Mouse (Mus musculus) small intestine, adult 2 months (tissue): ENCODE results near the gene Dhx15. TPM values are rescaled to one million over a fixed set of nuclear protein-coding genes. Genes with fewer than 3 reads are reported as not detected.
A peak's percentile ranks its signal among the peaks of the same experiment; 100 is the strongest.

Source experiments
- H3K27ac ChIP-seq: fragments of 200-500 bp; 2 replicates; pipeline ENCODE4 v1.5.1; 2012; ENCODE audit warnings: low read depth, low read length, control low read depth, inconsistent platforms; ENCODE audit not compliant: insufficient read depth
- H3K27me3 ChIP-seq: fragments of 200-500 bp; 2 replicates; pipeline ENCODE4 v1.6.1; 2012; ENCODE audit warnings: mild to moderate bottlenecking, moderate library complexity, low read length, inconsistent platforms; ENCODE audit not compliant: control insufficient read depth, insufficient read depth
- H3K36me3 ChIP-seq: fragments of 200-500 bp; 2 replicates; pipeline ENCODE4 v1.6.1; 2012; ENCODE audit warnings: mild to moderate bottlenecking, low read length, control low read depth, inconsistent platforms; ENCODE audit not compliant: control insufficient read depth, insufficient read depth
- H3K4me1 ChIP-seq: fragments of 200-500 bp; 2 replicates; pipeline ENCODE4 v1.6.1; 2012; ENCODE audit warnings: low read length, inconsistent platforms, mixed read lengths; ENCODE audit not compliant: control insufficient read depth, insufficient read depth, insufficient read length
- H3K4me3 ChIP-seq: fragments of 200-500 bp; 2 replicates; pipeline ENCODE4 v1.5.1; 2012; ENCODE audit warnings: low read depth, mild to moderate bottlenecking, control low read depth, inconsistent platforms, low read length, moderate library complexity
- CTCF ChIP-seq: fragments of 200-500 bp; IDR thresholded peaks from 2 replicates; pipeline ENCODE4 v1.5.1; 2012; ENCODE audit warnings: low read depth, mild to moderate bottlenecking, control low read depth, inconsistent platforms, low read length, moderate library complexity, mixed read lengths; ENCODE audit not compliant: insufficient replicate concordance, insufficient read length; ENCODE audit errors: extremely low read depth
- POLR2A ChIP-seq: fragments of 200-500 bp; IDR thresholded peaks from 2 replicates; pipeline ENCODE4 v1.6.1; 2012; ENCODE audit warnings: low read depth, mild to moderate bottlenecking, control low read depth, inconsistent platforms, low read length, moderate library complexity
- WGBS: fragments of 180-500 bp; shearing (Covaris S2); methylation state at CpG from one replicate; pipeline ENCODE4 v1.1.7; 2018; 5-methylcytosine and 5-hydroxymethylcytosine counted together
- polyA plus RNA-seq: library from polyadenylated mRNA; depleted of rRNA; stranded (reverse); fragments of >200 nt; gene quantifications from 2 replicates; pipeline ENCODE4 v1.2.3, GENCODE M21; 2012

Gene Dhx15
- polyA plus RNA-seq, 1 experiment, result 11.3 TPM

DNA sequence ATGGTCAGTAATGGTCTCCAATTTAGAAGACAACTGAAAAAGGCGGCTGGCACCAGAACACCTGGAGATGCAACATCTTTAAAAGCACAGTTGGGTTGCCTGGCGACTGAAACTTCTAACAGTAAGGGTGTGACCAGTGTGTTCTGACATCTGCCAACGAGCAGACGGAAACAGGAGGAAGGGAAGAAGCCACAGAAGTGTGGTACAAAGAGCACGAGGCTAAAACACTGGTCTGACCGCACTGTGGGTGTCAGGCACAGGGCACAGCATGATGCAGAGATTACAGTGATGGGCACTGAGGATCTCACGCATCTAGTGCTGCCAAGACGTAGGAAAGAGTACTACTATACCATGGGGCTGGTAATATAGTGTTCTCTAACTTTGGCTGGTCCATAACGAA, 48.4 kb downstream of the Dhx15 start:
- Histone ChIP-seq H3K4me3 (no peak overlapping the region), H3K4me1 (peaks cover 5% of the 10 kb centered on the region; the same call in 1 of the 2 replicates), H3K27ac (no peak overlapping the region), H3K36me3 (peaks cover 4% of the 10 kb centered on the region; the same call in 1 of the 2 replicates), H3K27me3 (no peaks in the 10 kb centered on the region)
- WGBS, result 68% methylated on average over 9 of the region's 9 CpGs
- TF ChIP-seq POLR2A (no peak), CTCF (no peak)

DNA sequence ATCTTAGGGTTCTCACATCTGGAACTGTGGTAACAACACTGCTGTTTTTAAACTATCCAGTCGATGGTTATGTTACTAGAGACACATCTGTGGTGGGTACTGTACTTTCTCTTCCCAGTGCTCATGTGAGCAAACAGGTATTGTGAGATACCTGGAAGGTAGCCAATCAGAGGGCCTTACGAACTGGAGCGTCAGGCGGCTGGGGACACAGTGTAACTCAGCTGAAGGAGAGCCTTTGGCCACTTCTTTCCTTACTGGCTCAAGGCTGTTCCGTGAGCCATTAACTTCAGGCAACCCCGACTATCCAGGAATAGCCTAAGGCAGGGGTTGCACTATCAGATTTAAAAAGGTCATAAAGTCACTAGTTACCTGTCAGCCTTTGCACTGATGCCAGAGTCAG, 51.5 kb downstream of the Dhx15 start:
- Histone ChIP-seq H3K4me3 (no peak overlapping the region), H3K36me3 (peaks cover 3% of the 10 kb centered on the region; the same call in 1 of the 2 replicates), H3K27me3 (no peaks in the 10 kb centered on the region), H3K27ac (peak overlapping the region; percentile 17; the same call in 1 of the 2 replicates), H3K4me1 (peaks cover 2% of the 10 kb centered on the region; the same call in 1 of the 2 replicates)
- WGBS, result 23% methylated on average over 6 of the region's 6 CpGs
- TF ChIP-seq POLR2A (no peak), CTCF (no peak)

GRCm38 (mm10) chr5:52138134-52138533, 52.2 kb downstream of the Dhx15 start:
- 30% methylated on average over 11 of the region's 11 CpGs for WGBS
- H3K4me3 ChIP-seq, result no peak overlapping the region
- peaks cover 2% of the 10 kb centered on the region; the same call in 1 of the 2 replicates for H3K4me1 ChIP-seq
- no peaks in the 10 kb centered on the region for H3K36me3 ChIP-seq
- H3K27me3 ChIP-seq, result no peaks in the 10 kb centered on the region
- H3K27ac ChIP-seq, result peak overlapping the region; percentile 17; the same call in 1 of the 2 replicates
- TF ChIP-seq CTCF (no peak), POLR2A (no peak)

GRCm38 (mm10) chr5:52135460-52136141, 54.7 kb downstream of the Dhx15 start:
- H3K27ac ChIP-seq, result no peak overlapping the region
- 82% methylated on average over 16 of the region's 16 CpGs for WGBS
- TF ChIP-seq CTCF (no peak), POLR2A (no peak)
- H3K4me3 ChIP-seq, result no peak overlapping the region
- H3K36me3 ChIP-seq, result no peaks in the 10 kb centered on the region
- H3K27me3 ChIP-seq, result no peaks in the 10 kb centered on the region
- peaks cover 2% of the 10 kb centered on the region; the same call in 1 of the 2 replicates for H3K4me1 ChIP-seq

- 88% methylated on average over 7 of the region's 7 CpGs for WGBS
- H3K27ac ChIP-seq, result no peak overlapping the region
- TF ChIP-seq POLR2A (no peak), CTCF (no peak)
- no peaks in the 10 kb centered on the region for H3K4me1 ChIP-seq
- H3K36me3 ChIP-seq, result no peaks in the 10 kb centered on the region
- H3K27me3 ChIP-seq, result no peaks in the 10 kb centered on the region
- no peak overlapping the region for H3K4me3 ChIP-seq
These were observed 57.5 kb downstream of the Dhx15 start for GRCm38 (mm10) chr5:52132840-52133239.

GRCm38 (mm10) chr5:52132092-52132491, 58.2 kb downstream of the Dhx15 start:
- Histone ChIP-seq H3K4me3 (no peak overlapping the region), H3K4me1 (no peaks in the 10 kb centered on the region), H3K27me3 (no peaks in the 10 kb centered on the region), H3K36me3 (no peaks in the 10 kb centered on the region), H3K27ac (no peak overlapping the region)
- TF ChIP-seq POLR2A, result no peak
- TF ChIP-seq CTCF, result peak; percentile 85
- WGBS, result 22% methylated on average over 9 of the region's 9 CpGs

GRCm38 (mm10) chr5:52131389-52131788, 58.9 kb downstream of the Dhx15 start:
- Histone ChIP-seq H3K27ac (no peak overlapping the region), H3K4me1 (no peaks in the 10 kb centered on the region), H3K4me3 (no peak overlapping the region), H3K27me3 (no peaks in the 10 kb centered on the region), H3K36me3 (no peaks in the 10 kb centered on the region)
- WGBS, result 92% methylated on average over 13 of the region's 13 CpGs
- TF ChIP-seq POLR2A (no peak), CTCF (no peak)

DNA sequence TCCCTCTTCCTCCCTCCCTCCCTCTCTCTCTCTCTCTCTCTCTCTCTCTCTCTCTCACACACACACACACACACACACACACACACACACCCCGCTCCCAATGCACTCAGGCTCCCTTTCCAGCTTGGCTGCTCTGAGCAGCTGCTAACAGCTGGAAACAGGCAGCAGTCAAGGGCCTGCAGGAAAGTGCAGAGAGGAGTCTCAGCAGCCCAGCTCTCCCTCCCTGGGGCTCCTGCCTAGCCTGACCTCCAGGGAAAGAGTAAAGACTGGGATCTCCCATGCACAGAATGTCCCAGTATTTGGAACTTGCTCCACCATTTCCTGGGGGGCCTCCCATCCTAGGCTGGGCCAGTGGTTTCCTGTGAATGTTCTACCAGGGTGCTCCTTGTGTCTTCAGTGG, 59.8 kb downstream of the Dhx15 start:
- TF ChIP-seq CTCF, result no peak
- TF ChIP-seq POLR2A, result no peak
- 67% methylated on average over 1 of the region's 1 CpGs for WGBS
- Histone ChIP-seq H3K27ac (no peak overlapping the region), H3K4me1 (no peaks in the 10 kb centered on the region), H3K4me3 (no peak overlapping the region), H3K27me3 (no peaks in the 10 kb centered on the region), H3K36me3 (no peaks in the 10 kb centered on the region)
